Mouse (Mus musculus): ENCODE results near the gene Piwil1. TPM values are rescaled to one million over a fixed set of nuclear protein-coding genes. Genes with fewer than 3 reads are reported as not detected.
"Not testable (repeated sequence)": the region's sequence is repeated elsewhere in the genome, so short reads cannot be mapped to it uniquely, and the experiment has no call there.

The Piwil1 gene
- polyA plus RNA-seq, 1 experiment = 266 TPM

GRCm38 (mm10) chr5:128708929-128709328, 6.6 kb downstream of the Piwil1 start:
- TF ChIP-seq CTCF (IDR thresholded peaks at IDR 0.05; ENCODE audit: control insufficient read depth, insufficient read depth, insufficient replicate concordance, low read depth, low read length) (no peak), POLR2A (IDR thresholded peaks at IDR 0.05; ENCODE audit: control insufficient read depth, low read depth, low read length) (no peak)
- Histone ChIP-seq H3K27ac (ENCODE audit: control insufficient read depth, insufficient read depth, low read depth, low read length) (no peak overlapping the region), H3K27me3 (ENCODE audit: control insufficient read depth, insufficient read depth, low read length) (no peaks in the 10 kb centered on the region), H3K4me3 (ENCODE audit: control insufficient read depth, low read depth, low read length) (no peak overlapping the region), H3K36me3 (ENCODE audit: control insufficient read depth, insufficient read depth, low read length) (no peaks in the 10 kb centered on the region), H3K4me1 (ENCODE audit: control insufficient read depth, insufficient read depth, low read length) (no peaks in the 10 kb centered on the region; the same call in 1 of the 2 replicates)

- Histone ChIP-seq H3K36me3 (ENCODE audit: control insufficient read depth, insufficient read depth, low read length) (no peaks in the 10 kb centered on the region), H3K27ac (ENCODE audit: control insufficient read depth, insufficient read depth, low read depth, low read length) (no peak overlapping the region), H3K4me1 (ENCODE audit: control insufficient read depth, insufficient read depth, low read length) (no peaks in the 10 kb centered on the region), H3K4me3 (ENCODE audit: control insufficient read depth, low read depth, low read length) (no peak overlapping the region), H3K27me3 (ENCODE audit: control insufficient read depth, insufficient read depth, low read length) (no peaks in the 10 kb centered on the region)
- no peak for TF ChIP-seq POLR2A (IDR thresholded peaks at IDR 0.05; ENCODE audit: control insufficient read depth, low read depth, low read length)
- TF ChIP-seq CTCF (IDR thresholded peaks at IDR 0.05; ENCODE audit: control insufficient read depth, insufficient read depth, insufficient replicate concordance, low read depth, low read length) = no peak
These were observed 8.3 kb downstream of the Piwil1 start for GRCm38 (mm10) chr5:128710596-128710995.

GRCm38 (mm10) chr5:128711847-128712246, 9.5 kb downstream of the Piwil1 start:
- TF ChIP-seq CTCF (IDR thresholded peaks at IDR 0.05; ENCODE audit: control insufficient read depth, insufficient read depth, insufficient replicate concordance, low read depth, low read length) (peak; percentile 54; the same call in 1 of the 2 replicates), POLR2A (IDR thresholded peaks at IDR 0.05; ENCODE audit: control insufficient read depth, low read depth, low read length) (no peak)
- no peaks in the 10 kb centered on the region for H3K4me1 ChIP-seq (ENCODE audit: control insufficient read depth, insufficient read depth, low read length)
- no peak overlapping the region for H3K27ac ChIP-seq (ENCODE audit: control insufficient read depth, insufficient read depth, low read depth, low read length)
- no peaks in the 10 kb centered on the region for H3K36me3 ChIP-seq (ENCODE audit: control insufficient read depth, insufficient read depth, low read length)
- H3K27me3 ChIP-seq (ENCODE audit: control insufficient read depth, insufficient read depth, low read length) = no peaks in the 10 kb centered on the region
- no peak overlapping the region for H3K4me3 ChIP-seq (ENCODE audit: control insufficient read depth, low read depth, low read length)

GRCm38 (mm10) chr5:128715171-128715570, 12.8 kb downstream of the Piwil1 start:
- no peak overlapping the region for H3K4me3 ChIP-seq (ENCODE audit: control insufficient read depth, low read depth, low read length)
- H3K4me1 ChIP-seq (ENCODE audit: control insufficient read depth, insufficient read depth, low read length) = no peaks in the 10 kb centered on the region
- no peaks in the 10 kb centered on the region for H3K36me3 ChIP-seq (ENCODE audit: control insufficient read depth, insufficient read depth, low read length)
- no peak overlapping the region for H3K27ac ChIP-seq (ENCODE audit: control insufficient read depth, insufficient read depth, low read depth, low read length)
- TF ChIP-seq CTCF (IDR thresholded peaks at IDR 0.05; ENCODE audit: control insufficient read depth, insufficient read depth, insufficient replicate concordance, low read depth, low read length) (no peak), POLR2A (IDR thresholded peaks at IDR 0.05; ENCODE audit: control insufficient read depth, low read depth, low read length) (no peak)
- H3K27me3 ChIP-seq (ENCODE audit: control insufficient read depth, insufficient read depth, low read length) = no peaks in the 10 kb centered on the region

- H3K27ac ChIP-seq (ENCODE audit: control insufficient read depth, insufficient read depth, low read depth, low read length); H3K4me1 ChIP-seq (ENCODE audit: control insufficient read depth, insufficient read depth, low read length); H3K36me3 ChIP-seq (ENCODE audit: control insufficient read depth, insufficient read depth, low read length); H3K4me3 ChIP-seq (ENCODE audit: control insufficient read depth, low read depth, low read length); H3K27me3 ChIP-seq (ENCODE audit: control insufficient read depth, insufficient read depth, low read length): not testable (repeated sequence)
These were observed 18.1 kb downstream of the Piwil1 start for GRCm38 (mm10) chr5:128720461-128720860.

- TF ChIP-seq CTCF (IDR thresholded peaks at IDR 0.05; ENCODE audit: control insufficient read depth, insufficient read depth, insufficient replicate concordance, low read depth, low read length) (peak; percentile 21; the same call in 1 of the 2 replicates), POLR2A (IDR thresholded peaks at IDR 0.05; ENCODE audit: control insufficient read depth, low read depth, low read length) (no peak)
These were observed 27.0 kb downstream of the Piwil1 start for GRCm38 (mm10) chr5:128729341-128729740.

GRCm38 (mm10) chr5:128730634-128731033, 28.3 kb downstream of the Piwil1 start:
- Histone ChIP-seq H3K27ac (ENCODE audit: control insufficient read depth, insufficient read depth, low read depth, low read length) (no peak overlapping the region), H3K4me3 (ENCODE audit: control insufficient read depth, low read depth, low read length) (no peak overlapping the region), H3K4me1 (ENCODE audit: control insufficient read depth, insufficient read depth, low read length) (0 out of 2 replicates have a peak, but pooled peaks cover 3% of the 10 kb centered on the region), H3K36me3 (ENCODE audit: control insufficient read depth, insufficient read depth, low read length) (no peaks in the 10 kb centered on the region), H3K27me3 (ENCODE audit: control insufficient read depth, insufficient read depth, low read length) (no peaks in the 10 kb centered on the region)
- TF ChIP-seq CTCF (IDR thresholded peaks at IDR 0.05; ENCODE audit: control insufficient read depth, insufficient read depth, insufficient replicate concordance, low read depth, low read length) (peak; percentile 31; the same call in 1 of the 2 replicates), POLR2A (IDR thresholded peaks at IDR 0.05; ENCODE audit: control insufficient read depth, low read depth, low read length) (no peak)

More at GRCm38 (mm10) chr5:128729341-128729740, 27.0 kb downstream of the Piwil1 start:
- H3K27me3 ChIP-seq (ENCODE audit: control insufficient read depth, insufficient read depth, low read length) = no peaks in the 10 kb centered on the region
- H3K4me3 ChIP-seq (ENCODE audit: control insufficient read depth, low read depth, low read length) = no peak overlapping the region
- H3K4me1 ChIP-seq (ENCODE audit: control insufficient read depth, insufficient read depth, low read length) = 0 out of 2 replicates have a peak, but pooled peaks cover 2% of the 10 kb centered on the region
- H3K36me3 ChIP-seq (ENCODE audit: control insufficient read depth, insufficient read depth, low read length) = no peaks in the 10 kb centered on the region
- no peak overlapping the region for H3K27ac ChIP-seq (ENCODE audit: control insufficient read depth, insufficient read depth, low read depth, low read length)
